Mouse (Mus musculus) neural tube, embryonic 14.5 days (tissue): ENCODE measurements around the gene Ssb. TPM values are rescaled to one million over a fixed set of nuclear protein-coding genes. Genes with fewer than 3 reads are reported as not detected.
"Not testable (repeated sequence)": the region's sequence is repeated elsewhere in the genome, so short reads cannot be mapped to it uniquely, and the experiment has no call there.

Source experiments
- ATAC-seq: fragments of 200-750 bp; cut with Nextera tagmentation; 2 replicates; pipeline ENCODE4 v1.8.0; 2017; ENCODE audit warnings: low read depth, mild to moderate bottlenecking, moderate TSS enrichment, moderate library complexity
- H3K27ac ChIP-seq: fragments of 300-500 bp; sonication (generic); 2 replicates; pipeline ENCODE4 v1.5.1; 2014; ENCODE audit warnings: low read depth, mild to moderate bottlenecking, control low read depth, low read length, moderate library complexity, mixed read lengths
- H3K27me3 ChIP-seq: fragments of 300-500 bp; sonication (generic); 2 replicates; pipeline ENCODE4 v1.6.1; 2014; ENCODE audit warnings: low read length; ENCODE audit not compliant: control insufficient read depth, insufficient read depth
- H3K36me3 ChIP-seq: fragments of 300-500 bp; sonication (generic); 2 replicates; pipeline ENCODE4 v1.6.1; 2014; ENCODE audit warnings: low read length, mixed read lengths; ENCODE audit not compliant: control insufficient read depth, insufficient read depth
- H3K4me1 ChIP-seq: fragments of 300-500 bp; sonication (generic); 2 replicates; pipeline ENCODE4 v1.6.1; 2014; ENCODE audit warnings: low read length; ENCODE audit not compliant: control insufficient read depth, insufficient read depth
- H3K4me2 ChIP-seq: fragments of 300-500 bp; sonication (generic); 2 replicates; pipeline ENCODE4 v1.6.1; 2014; ENCODE audit warnings: mild to moderate bottlenecking, low read depth, low read length, control low read depth
- H3K4me3 ChIP-seq: fragments of 300-500 bp; sonication (generic); 2 replicates; pipeline ENCODE4 v1.5.1; 2014; ENCODE audit warnings: low read depth, low read length, control low read depth, mixed read lengths
- H3K9ac ChIP-seq: fragments of 300-500 bp; sonication (generic); replicated peaks from 2 replicates; pipeline ENCODE4 v1.6.1; 2014; ENCODE audit warnings: low read depth, mild to moderate bottlenecking, control low read depth, low read length, mixed read lengths
- H3K9me3 ChIP-seq: fragments of 300-500 bp; sonication (generic); 2 replicates; pipeline ENCODE4 v1.6.1; 2016; ENCODE audit warnings: low read length; ENCODE audit not compliant: control insufficient read depth
- WGBS: fragments of 180-500 bp; shearing (Covaris S2); extraction: QIAGEN DNeasy Blood & Tissue Kit; methylation state at CpG from one replicate; pipeline ENCODE4 v1.1.7; 2014; 5-methylcytosine and 5-hydroxymethylcytosine counted together
- polyA plus RNA-seq: library from polyadenylated mRNA; unstranded; fragments of >200 nt; fragmentation: Nextera tagmentation; extraction: Ambion mirVana; gene quantifications from 2 replicates; pipeline ENCODE4 v1.2.1, GENCODE M21; 2014

The Ssb gene
- polyA plus RNA-seq, 1 experiment from 2014 or later, result 248 TPM

DNA sequence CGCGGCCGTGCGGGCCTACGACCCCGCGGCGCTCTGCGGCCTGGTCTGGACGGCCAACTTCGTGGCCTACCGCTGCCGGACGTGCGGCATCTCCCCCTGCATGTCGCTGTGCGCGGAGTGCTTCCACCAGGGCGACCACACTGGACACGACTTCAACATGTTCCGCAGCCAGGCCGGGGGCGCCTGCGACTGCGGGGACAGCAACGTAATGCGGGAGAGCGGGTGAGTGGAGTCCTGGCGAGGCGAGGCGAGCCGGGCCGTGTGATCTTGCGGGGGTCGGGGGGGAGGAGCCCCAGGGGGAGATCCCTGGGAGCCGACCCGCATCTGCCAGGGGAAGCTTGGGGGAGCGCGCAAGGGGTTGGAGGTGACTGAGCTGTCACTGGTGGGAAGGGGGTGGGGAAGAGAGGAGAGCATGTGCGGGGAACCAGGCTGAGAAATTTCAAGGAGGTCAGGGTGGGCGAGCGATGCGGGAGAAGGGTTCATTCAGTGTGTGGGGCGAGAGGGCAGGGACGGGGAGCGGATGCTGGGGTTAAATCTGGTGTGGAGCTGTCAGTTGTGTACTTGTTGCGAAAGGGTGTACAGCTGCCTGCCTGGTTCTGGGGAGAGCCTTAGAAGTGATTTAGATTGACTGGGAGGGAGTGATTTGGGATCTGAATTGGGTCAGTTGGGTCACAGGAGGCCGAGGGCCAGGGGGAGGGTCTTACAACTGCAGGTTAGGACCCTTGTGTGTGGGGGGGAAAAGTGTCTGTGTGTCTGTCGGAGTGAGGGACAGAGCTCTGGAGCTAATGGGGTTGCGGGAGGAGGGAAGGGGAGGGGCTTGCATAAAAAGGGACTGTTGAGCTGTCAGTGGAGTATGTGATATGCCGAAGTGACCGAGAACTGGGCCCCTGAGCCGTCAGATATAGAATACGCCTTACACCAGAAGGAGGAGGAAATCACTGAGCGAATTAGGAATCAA, 36.5 kb downstream of the Ssb start:
- Histone ChIP-seq H3K27me3 (no peaks in the 10 kb centered on the region), H3K9ac (peak overlapping the region; percentile 99), H3K36me3 (no peaks in the 10 kb centered on the region), H3K4me3 (peak overlapping the region; percentile 100), H3K4me1 (peaks cover 9% of the 10 kb centered on the region; the same call in 1 of the 2 replicates), H3K4me2 (peak overlapping the region; percentile 86), H3K9me3 (no peaks in the 10 kb centered on the region), H3K27ac (peak overlapping the region; percentile 89)
- under 1% methylated on average over 53 of the region's 55 CpGs for WGBS
- ATAC-seq, result peak; percentile 66

DNA sequence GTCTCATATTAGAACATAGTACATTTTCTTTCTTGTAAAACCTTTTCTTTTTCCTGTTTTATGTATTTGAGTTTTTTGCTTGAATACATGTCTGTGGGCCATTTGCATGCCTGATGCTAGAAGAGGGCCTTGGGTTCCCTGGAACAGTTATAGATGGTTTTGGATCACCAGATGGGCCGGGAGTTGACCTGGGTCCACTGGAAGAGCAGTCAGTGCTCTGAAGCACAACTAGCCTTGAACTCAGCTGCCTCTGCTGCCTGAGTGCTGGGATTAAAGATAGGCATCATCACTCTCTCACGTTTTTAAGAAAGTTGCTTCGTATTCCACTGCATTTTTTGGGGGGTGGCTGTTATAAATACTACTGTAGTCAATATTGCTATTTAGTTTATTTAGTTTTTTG, 42.2 kb downstream of the Ssb start:
- ATAC-seq, result no peak
- no peak overlapping the region for H3K4me3 ChIP-seq
- no peak overlapping the region for H3K9ac ChIP-seq
- 95% methylated on average over 3 of the region's 3 CpGs for WGBS
- H3K36me3 ChIP-seq, result no peaks in the 10 kb centered on the region
- no peaks in the 10 kb centered on the region for H3K9me3 ChIP-seq
- H3K27ac ChIP-seq, result no peak overlapping the region
- no peak overlapping the region for H3K4me2 ChIP-seq
- peaks cover 9% of the 10 kb centered on the region; the same call in 1 of the 2 replicates for H3K4me1 ChIP-seq
- H3K27me3 ChIP-seq, result no peaks in the 10 kb centered on the region

DNA sequence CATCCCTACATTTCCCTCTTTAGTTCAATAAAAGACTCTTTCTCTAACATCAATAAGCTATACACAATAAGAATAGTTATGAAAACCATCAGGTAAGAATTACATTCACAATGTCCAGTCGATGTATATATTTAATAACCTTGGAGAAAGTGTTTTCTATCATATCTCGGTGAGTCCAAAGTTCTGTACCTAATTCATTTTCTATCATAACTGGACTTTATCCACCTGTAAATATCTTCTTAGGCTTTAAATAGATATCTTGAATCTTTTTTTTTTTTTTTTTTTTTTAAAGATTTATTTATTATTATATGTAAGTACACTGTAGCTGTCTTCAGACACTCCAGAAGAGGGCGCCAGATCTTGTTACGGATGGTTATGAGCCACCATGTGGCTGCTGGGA, 46.0 kb downstream of the Ssb start:
- not testable (repeated sequence) for H3K4me2 ChIP-seq, H3K27me3 ChIP-seq, H3K9me3 ChIP-seq, ATAC-seq, H3K4me3 ChIP-seq, H3K9ac ChIP-seq, H3K27ac ChIP-seq, H3K36me3 ChIP-seq, H3K4me1 ChIP-seq
- 86% methylated on average over 4 of the region's 4 CpGs for WGBS

DNA sequence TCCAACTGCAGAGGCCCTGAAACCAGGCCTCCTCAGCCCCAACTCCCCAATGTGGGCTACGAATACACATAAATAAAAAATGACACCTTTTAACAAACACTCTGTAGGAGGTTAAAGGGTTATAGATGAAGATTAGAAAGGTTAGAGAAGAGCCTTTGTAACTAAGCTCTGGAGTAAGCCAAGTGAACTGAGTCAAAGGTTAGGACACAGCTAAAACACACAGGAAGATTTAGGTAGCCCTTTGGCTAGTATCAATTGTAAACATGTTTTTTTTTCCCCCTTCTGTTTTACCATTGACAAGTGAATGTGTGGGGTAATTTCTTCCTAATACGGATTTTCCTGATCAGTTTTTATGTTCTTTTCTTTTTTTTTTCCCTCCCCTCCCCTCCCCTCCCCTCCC, 51.4 kb downstream of the Ssb start:
- 32% methylated on average over 2 of the region's 2 CpGs for WGBS
- H3K4me1 ChIP-seq, result no peaks in the 10 kb centered on the region

DNA sequence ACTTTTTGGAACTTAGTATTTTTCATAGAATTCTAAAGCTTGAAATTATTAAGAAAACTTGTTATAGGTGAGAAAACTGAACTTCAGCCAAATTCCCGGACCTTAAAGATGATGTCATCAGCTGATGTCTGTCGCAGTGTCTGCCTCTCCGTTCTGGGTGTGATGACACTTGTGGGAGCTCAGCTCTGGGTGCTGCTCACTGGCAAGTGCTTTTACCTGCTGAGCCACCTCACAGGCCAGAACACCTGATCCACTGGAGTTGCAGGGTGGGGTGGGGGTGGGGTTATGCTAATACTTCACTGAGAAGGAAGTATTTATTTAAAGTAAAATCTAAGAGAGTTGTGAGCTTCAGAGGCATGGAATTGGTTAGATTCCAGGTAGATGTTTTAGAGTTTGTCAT, 55.9 kb downstream of the Ssb start:
- no peak for ATAC-seq
- WGBS, result 89% methylated on average over 3 of the region's 3 CpGs

More for the DNA sequence above, 51.4 kb downstream of the Ssb start:
- H3K9ac ChIP-seq, result no peak overlapping the region
- H3K4me3 ChIP-seq, result no peak overlapping the region
- no peak overlapping the region for H3K27ac ChIP-seq
- H3K9me3 ChIP-seq, result no peaks in the 10 kb centered on the region
- ATAC-seq, result no peak
- no peaks in the 10 kb centered on the region for H3K27me3 ChIP-seq
- H3K4me2 ChIP-seq, result no peak overlapping the region
- H3K36me3 ChIP-seq, result peaks cover 10% of the 10 kb centered on the region

More for the DNA sequence above, 55.9 kb downstream of the Ssb start:
- H3K27me3 ChIP-seq, result no peaks in the 10 kb centered on the region
- no peak overlapping the region for H3K27ac ChIP-seq
- H3K4me1 ChIP-seq, result no peaks in the 10 kb centered on the region
- H3K9ac ChIP-seq, result no peak overlapping the region
- H3K4me2 ChIP-seq, result no peak overlapping the region
- H3K36me3 ChIP-seq, result peaks cover 12% of the 10 kb centered on the region
- no peaks in the 10 kb centered on the region for H3K9me3 ChIP-seq
- H3K4me3 ChIP-seq, result no peak overlapping the region

Other genes with a start within 250 kb of the Ssb start
- 31.2 and 31.9 TPM in 2 replicates for gene Bbs5, start 214.4 kb upstream of the Ssb start, polyA plus RNA-seq
- 0.39 and 0.40 TPM in 2 replicates for gene Klhl41, start 191.4 kb upstream of the Ssb start, polyA plus RNA-seq
- gene Fastkd1, start 148.0 kb upstream of the Ssb start, polyA plus RNA-seq, result 20.5 and 21.3 TPM in 2 replicates
- 92.3 and 111 TPM in 2 replicates for gene Ppig, start 139.0 kb upstream of the Ssb start, polyA plus RNA-seq
- gene Ccdc173, start 72.0 kb upstream of the Ssb start, polyA plus RNA-seq, result 2.3 and 3.3 TPM in 2 replicates
- gene Phospho2, start 71.9 kb upstream of the Ssb start, polyA plus RNA-seq, result 38.2 and 41.9 TPM in 2 replicates
- 106 and 120 TPM in 2 replicates for gene Klhl23, start 39.6 kb upstream of the Ssb start, polyA plus RNA-seq
- 32.3 and 35.9 TPM in 2 replicates for gene Mettl5, start 24.1 kb downstream of the Ssb start, polyA plus RNA-seq
- gene Ubr3, start 35.7 kb downstream of the Ssb start, polyA plus RNA-seq, result 25.5 and 28.7 TPM in 2 replicates
- 0.17 and 0.21 TPM in 2 replicates for gene Myo3b, start 177.6 kb downstream of the Ssb start, polyA plus RNA-seq